Mouse (Mus musculus): Measurements from ENCODE around the gene C1qc. TPM values are rescaled to one million over a fixed set of nuclear protein-coding genes. Genes with fewer than 3 reads are reported as not detected.

Gene C1qc
- total RNA-seq, 2 experiments from 2014 or later = 7.6 to 15.4 TPM

- Histone ChIP-seq H3K4me3 (no peak overlapping the region), H3K27ac (no peak overlapping the region)
- no peak for TF ChIP-seq CTCF (IDR thresholded peaks at IDR 0.05)
- DNase-seq = no peak
- intact Hi-C loops (cut with DNase I) = no loop called here
Measured at GRCm38 (mm10) chr4:136862411-136862810, 30.5 kb downstream of the C1qc start.

DNA sequence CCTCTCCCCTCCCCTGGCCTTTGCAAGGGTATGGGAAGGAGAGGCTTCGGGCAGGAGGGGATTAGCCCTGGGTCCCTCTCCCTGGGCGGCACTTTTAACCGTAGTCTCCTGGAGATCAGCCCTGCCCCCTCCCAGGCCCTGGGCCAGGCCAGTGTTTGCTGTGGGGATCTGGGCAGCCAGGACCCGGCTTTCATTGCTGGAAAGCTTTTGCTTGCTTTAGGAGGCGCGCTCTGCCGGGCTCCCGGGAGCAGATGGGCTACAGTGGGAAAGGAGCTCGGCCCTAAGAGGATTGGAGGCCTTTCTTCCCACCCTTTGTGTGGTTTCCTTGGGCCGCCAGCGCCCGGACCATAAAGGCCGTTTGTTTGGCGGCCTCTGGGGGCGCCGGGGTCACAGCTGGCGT lies 31.1 kb downstream of the C1qc start:
- H3K27ac ChIP-seq = no peak overlapping the region
- no peak for TF ChIP-seq CTCF (IDR thresholded peaks at IDR 0.05)
- intact Hi-C loops (cut with DNase I) = no loop called here

DNA sequence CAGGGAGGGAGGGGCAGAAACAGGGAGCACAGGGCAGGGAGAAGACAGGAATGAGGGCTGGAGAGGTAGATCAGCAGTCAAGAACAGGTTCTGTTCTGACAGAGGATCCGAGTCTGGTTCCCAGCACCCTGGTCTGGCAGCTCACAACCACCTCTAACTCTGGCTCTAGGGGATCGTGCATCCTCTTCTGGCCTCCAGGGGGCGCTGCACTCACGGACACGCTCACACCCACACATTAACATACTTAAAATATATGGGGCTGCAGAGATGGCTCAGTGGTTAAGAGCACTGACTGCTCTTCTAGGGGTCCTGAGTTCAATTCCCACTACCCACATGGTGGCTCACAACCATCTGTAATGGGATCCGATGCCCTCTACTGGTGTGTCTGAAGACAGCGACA lies 32.8 kb downstream of the C1qc start:
- TF ChIP-seq CTCF (IDR thresholded peaks at IDR 0.05) = peak; percentile 28; the same call in 1 of the 2 replicates
- intact Hi-C loops (cut with DNase I) = no loop called here
- H3K27ac ChIP-seq = no peak overlapping the region
- DNase-seq = no peak
- H3K4me3 ChIP-seq = no peak overlapping the region

More for the DNA sequence above, 31.1 kb downstream of the C1qc start:
- no peak overlapping the region for H3K4me3 ChIP-seq
- no peak for DNase-seq

DNA sequence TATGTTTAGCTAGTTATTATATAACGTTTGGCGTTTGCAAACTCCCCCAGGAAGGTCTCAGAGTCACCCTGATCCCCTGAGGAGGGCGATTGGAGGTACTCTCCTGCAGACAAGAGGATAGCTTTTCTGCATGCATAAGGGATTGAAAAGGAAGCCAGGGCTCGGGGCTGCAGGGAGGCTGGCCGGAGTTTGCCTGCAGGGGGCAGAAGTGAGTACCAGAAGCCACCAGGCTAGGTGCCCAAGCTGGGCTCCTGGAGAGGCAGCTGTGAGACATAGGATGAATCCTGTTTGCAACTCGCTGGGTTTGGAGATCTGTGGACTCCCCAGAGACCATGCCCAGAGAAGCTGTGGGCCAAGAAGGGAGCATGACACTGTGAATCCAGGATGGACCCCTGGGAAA lies 37.8 kb downstream of the C1qc start:
- peak; percentile 43 for TF ChIP-seq CTCF (IDR thresholded peaks at IDR 0.05)
- DNase-seq = no peak
- no peak overlapping the region for H3K4me3 ChIP-seq
- H3K27ac ChIP-seq = no peak overlapping the region
- intact Hi-C loops (cut with DNase I) = no loop called here

DNA sequence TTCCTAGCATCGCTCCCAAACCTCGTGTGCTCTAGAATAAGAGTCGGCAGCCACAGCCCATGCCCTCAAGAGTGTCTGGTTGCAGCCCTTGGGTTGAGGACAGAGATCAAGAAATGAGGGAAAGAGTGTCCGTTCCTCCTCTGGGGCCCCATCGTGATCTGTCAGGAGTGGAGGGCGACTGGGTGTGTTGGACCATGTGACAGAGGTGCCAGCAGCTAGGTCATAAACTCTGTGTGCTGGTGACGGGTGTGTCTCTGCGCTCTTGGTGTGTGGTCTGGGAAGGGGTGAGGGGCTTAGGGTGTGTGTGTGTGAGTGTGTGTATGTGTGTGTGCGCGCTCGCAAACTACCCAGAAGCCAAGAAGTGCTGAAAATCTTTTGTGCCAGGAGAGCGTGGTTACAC lies 39.9 kb downstream of the C1qc start:
- Histone ChIP-seq H3K27ac (no peak overlapping the region), H3K4me3 (no peak overlapping the region)
- DNase-seq = no peak
- no peak for TF ChIP-seq CTCF (IDR thresholded peaks at IDR 0.05)
- intact Hi-C loops (cut with DNase I) = no loop called here

DNA sequence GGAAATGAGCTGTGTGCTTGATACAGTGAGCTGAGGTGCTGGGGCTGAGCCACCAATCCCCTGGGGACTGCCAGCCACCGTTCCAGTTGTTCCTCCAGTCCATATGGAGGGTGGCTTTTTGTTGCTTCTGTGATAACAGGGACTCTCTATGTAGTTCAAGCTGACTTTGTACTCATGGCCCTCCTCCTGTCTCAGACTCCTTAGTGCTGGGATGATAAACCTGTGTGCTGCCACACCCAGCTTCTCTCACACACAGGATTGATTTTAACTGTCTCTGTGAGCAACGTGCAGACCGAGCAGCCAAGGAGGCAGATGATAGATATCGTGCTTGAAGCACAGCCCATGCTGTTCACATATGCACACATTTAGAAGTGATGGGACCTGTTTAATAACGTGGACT lies 40.7 kb downstream of the C1qc start:
- intact Hi-C loops (cut with DNase I) = no loop called here
- DNase-seq = no peak
- no peak for TF ChIP-seq CTCF (IDR thresholded peaks at IDR 0.05)

GRCm38 (mm10) chr4:136848565-136848964 lies 44.3 kb downstream of the C1qc start:
- no peak for DNase-seq
- no peak for TF ChIP-seq CTCF (IDR thresholded peaks at IDR 0.05)
- H3K27ac ChIP-seq = no peak overlapping the region
- H3K4me3 ChIP-seq = no peak overlapping the region
- intact Hi-C loops (cut with DNase I) = no loop called here

More for the DNA sequence above, 40.7 kb downstream of the C1qc start:
- H3K4me3 ChIP-seq = no peak overlapping the region
- H3K27ac ChIP-seq = no peak overlapping the region

GRCm38 (mm10) chr4:136847166-136847565 lies 45.7 kb downstream of the C1qc start:
- Histone ChIP-seq H3K4me3 (no peak overlapping the region), H3K27ac (no peak overlapping the region)
- intact Hi-C loops (cut with DNase I) = no loop called here
- no peak for TF ChIP-seq CTCF (IDR thresholded peaks at IDR 0.05)
- DNase-seq = no peak

- TF ChIP-seq CTCF (IDR thresholded peaks at IDR 0.05) = no peak
- no peak for DNase-seq
- no peak overlapping the region for H3K27ac ChIP-seq
- intact Hi-C loops (cut with DNase I) = loop anchor here (5.0 kb wide), 1 partner anchor 146 kb away; no protein-coding TSS in a partner anchor
- H3K4me3 ChIP-seq = no peak overlapping the region
Measured at GRCm38 (mm10) chr4:136842802-136843201, 50.1 kb downstream of the C1qc start.

GRCm38 (mm10) chr4:136842033-136842432 lies 50.8 kb downstream of the C1qc start:
- no peak overlapping the region for H3K4me3 ChIP-seq
- TF ChIP-seq CTCF (IDR thresholded peaks at IDR 0.05) = no peak
- intact Hi-C loops (cut with DNase I) = loop anchor here (5.0 kb wide), 1 partner anchor 145 kb away; no protein-coding TSS in a partner anchor
- no peak for DNase-seq
- H3K27ac ChIP-seq = no peak overlapping the region

GRCm38 (mm10) chr4:136841056-136841455 lies 51.8 kb downstream of the C1qc start:
- TF ChIP-seq CTCF (IDR thresholded peaks at IDR 0.05) = peak; percentile 97
- no peak overlapping the region for H3K4me3 ChIP-seq
- no peak overlapping the region for H3K27ac ChIP-seq
- intact Hi-C loops (cut with DNase I) = loop anchor here (1.0 to 5.0 kb wide), 2 partner anchors 144 to 163 kb away; no protein-coding TSS in a partner anchor
- peak; percentile 77 for DNase-seq

Other genes starting within 250 kb of the C1qc start
- 1 to 10 TPM in 1 of 2 experiments, under 1 TPM in 1; 0.26 to 1.9 TPM for gene Ephb2, start 57.1 kb downstream of the C1qc start, total RNA-seq (2021)
- gene C1qb, start 6.9 kb downstream of the C1qc start, total RNA-seq (2021) = 10 to 100 TPM in 1 of 2 experiments, 1 to 10 TPM in 1; 8.4 to 18.3 TPM
- 10 to 100 TPM in 1 of 2 experiments, 1 to 10 TPM in 1; 7.0 to 15.8 TPM for gene C1qa, start 5.7 kb upstream of the C1qc start, total RNA-seq (2021)
- not detected for gene Epha8, start 63.8 kb upstream of the C1qc start, total RNA-seq (2021)
- 1 to 10 TPM; 8.4 to 9.5 TPM for gene Zbtb40, start 155.7 kb upstream of the C1qc start, total RNA-seq (2021)

Data from gastrocnemius, adult 2 months (tissue).